Mouse (Mus musculus) lung, adult 2 months (tissue): ENCODE results near the gene Ext2.

ENCODE experiments used
- CTCF ChIP-seq: fragments of 200-500 bp; IDR thresholded peaks from 2 replicates; pipeline ENCODE4 v1.5.1; 2011; ENCODE audit warnings: mild to moderate bottlenecking, low read length, control low read depth; ENCODE audit not compliant: insufficient read depth
- POLR2A ChIP-seq: fragments of 200-500 bp; IDR thresholded peaks from 2 replicates; pipeline ENCODE4 v1.6.1; 2011; ENCODE audit warnings: low read depth, mild to moderate bottlenecking, control low read depth, low read length, borderline replicate concordance; ENCODE audit errors: extremely low read depth

DNA sequence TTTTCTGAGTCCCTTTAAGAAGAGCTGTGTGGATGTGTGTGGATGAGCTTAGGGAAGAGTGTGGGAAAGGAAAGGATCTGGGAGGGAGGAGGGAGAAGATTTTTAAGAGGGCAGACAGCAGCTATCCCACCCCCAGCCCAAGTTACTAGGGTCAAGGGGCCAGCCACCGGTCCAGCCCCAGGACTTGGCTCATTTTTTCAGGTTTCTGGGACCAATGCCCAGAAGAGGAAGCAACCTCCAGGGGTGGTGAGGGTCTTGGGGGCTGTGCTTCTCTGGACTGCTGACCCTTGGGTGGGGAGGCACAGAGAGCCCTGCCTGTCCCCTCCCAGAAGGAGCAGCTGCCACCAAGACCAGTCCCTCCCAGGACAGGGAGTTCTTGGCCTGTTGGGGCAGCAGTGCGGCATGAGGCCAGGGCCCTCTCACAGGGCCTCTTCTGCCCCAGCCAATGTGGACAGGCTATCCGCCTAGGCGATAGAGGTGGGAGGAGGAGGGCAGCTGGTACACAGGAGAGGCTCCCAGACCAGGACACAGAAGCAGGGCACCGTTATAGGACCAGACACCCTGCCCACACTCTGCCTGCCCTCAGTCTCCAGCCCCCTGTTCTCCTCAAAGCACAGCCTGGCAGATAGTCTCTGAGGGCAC, 203.0 kb downstream of the Ext2 start:
- TF ChIP-seq POLR2A (no peak), CTCF (no peak)
